In the genomic region with DNA sequence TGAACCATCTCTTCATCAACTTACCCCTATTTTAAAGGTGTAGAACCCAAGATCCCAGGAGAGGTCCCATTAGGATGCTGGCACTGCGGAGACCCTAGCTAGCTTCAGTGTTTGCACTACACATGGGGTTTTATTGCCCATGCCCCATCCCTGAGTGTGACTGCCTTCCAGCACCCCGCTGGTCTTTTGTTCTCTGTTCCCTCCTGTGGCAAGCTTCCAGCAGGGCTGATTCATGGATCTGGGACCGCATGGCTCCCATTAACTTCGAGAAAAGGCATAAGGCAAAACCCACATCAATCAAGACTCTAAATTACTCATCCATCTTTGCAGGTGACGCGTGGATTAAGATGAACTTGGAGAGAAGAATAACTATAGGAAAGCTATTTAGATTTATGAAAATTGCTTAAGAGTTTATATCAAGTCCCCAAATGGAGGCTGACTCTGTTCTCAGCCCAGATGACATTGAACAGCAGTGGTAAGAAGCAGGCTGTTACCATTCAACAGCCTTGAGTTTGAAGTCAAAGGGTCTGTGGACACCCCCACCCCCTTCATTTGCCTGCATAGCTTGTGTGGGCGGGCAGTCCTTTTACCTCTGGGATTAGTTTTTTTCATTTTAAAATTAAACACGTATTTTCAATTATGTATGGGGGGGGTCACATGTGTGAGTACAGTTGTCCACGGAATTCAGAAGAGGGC, we compare ENCODE assay signal across 8 mouse cellular contexts.
DNase-seq lines count a peak whose midpoint lies in the region; ATAC-seq and TF ChIP-seq lines count a peak whose summit lies in the region.
"Had no signal": no experiment of that assay in that cellular context is flagged by ENCODE, and none has a peak within 500 bp of the region (broad histone marks: within the 10 kb centered on the region; RNA-seq: fewer than 3 reads in every experiment).

No protein-coding gene starts in this region.

- H3K27ac ChIP-seq in heart, embryonic 10.5 days = no peak overlapping the region
- no peak overlapping the region for H3K27ac ChIP-seq in heart, embryonic 12.5 days (ENCODE audit: poor library complexity, severe bottlenecking)

- H3K9me3 ChIP-seq in heart, embryonic 10.5 days = no peaks in the 10 kb centered on the region
- no peaks in the 10 kb centered on the region for H3K9me3 ChIP-seq in heart, embryonic 12.5 days (replicated peaks)

- no peak overlapping the region for H3K4me3 ChIP-seq in heart, embryonic 10.5 days
- no peak overlapping the region for H3K4me3 ChIP-seq in heart, embryonic 12.5 days

- POLR2A ChIA-PET in Patski (lab: Charles Lee) = no interaction called here

- H3K9ac ChIP-seq in heart, embryonic 12.5 days = no peak overlapping the region

- no peak for ATAC-seq in heart, embryonic 12.5 days (ENCODE audit: insufficient number of reproducible peaks, low FRiP score)
- no peak for ATAC-seq in Patski

- TF ChIP-seq CTCF in Patski (IDR thresholded peaks at IDR 0.05) = no peak

- peak; percentile 31 for DNase-seq in heart, embryonic 10.5 days (ENCODE audit: low spot score)
- DNase-seq in ES-CJ7 (ENCODE audit: low read depth, low spot score) (peak; percentile 9), Patski (ENCODE audit: low read depth, low spot score) (peak; percentile 41)
- DNase-seq in layer of hippocampus, adult 8-10 months (ENCODE audit: low spot score in 2 of 2) = peak; percentile 13 to 14
- no peak for DNase-seq in ovary, adult 18-20 months (ENCODE audit: low spot score)
- DNase-seq in frontal cortex, postnatal 25 days (ENCODE audit: low spot score in 2 of 2) = no peak
- DNase-seq: lung, adult 2 months had no signal

- in situ Hi-C loops in Patski (cut with MboI; ENCODE audit: low pct_unique_long_range_greater_than_20kb) = no loop called here

- H3K27me3 ChIP-seq in heart, embryonic 10.5 days (ENCODE audit: insufficient read depth, poor library complexity, severe bottlenecking) = no peaks in the 10 kb centered on the region
- no peaks in the 10 kb centered on the region for H3K27me3 ChIP-seq in heart, embryonic 12.5 days (replicated peaks)
- no peaks in the 10 kb centered on the region for H3K27me3 ChIP-seq in Patski

- H3K36me3 ChIP-seq in heart, embryonic 10.5 days = no peaks in the 10 kb centered on the region
- H3K36me3 ChIP-seq in heart, embryonic 12.5 days = no peaks in the 10 kb centered on the region

- H3K4me2 ChIP-seq in heart, embryonic 12.5 days = no peak overlapping the region

- CTCF ChIA-PET in Patski (lab: Charles Lee) = no interaction called here

- WGBS in heart, embryonic 10.5 days = 59% methylated on average over 9 of the region's 9 CpGs
- WGBS in heart, embryonic 12.5 days = 61% methylated on average over 9 of the region's 9 CpGs

- H3K4me1 ChIP-seq in heart, embryonic 10.5 days = no peaks in the 10 kb centered on the region
- no peaks in the 10 kb centered on the region for H3K4me1 ChIP-seq in heart, embryonic 12.5 days (replicated peaks)

Comparison
In these comparisons a context has a peak if more than half of its experiments do, and no peak if none do; other contexts are left out.
1. DNase-seq: peak in heart, embryonic 10.5 days (single experiment), ES-CJ7 (single experiment), Patski (single experiment) and layer of hippocampus, adult 8-10 months (2 of 2); none in ovary, adult 18-20 months (single experiment) and frontal cortex, postnatal 25 days (0 of 2).